Mouse (Mus musculus): ENCODE data around the gene Fgf2. TPM values are rescaled to one million over a fixed set of nuclear protein-coding genes. Genes with fewer than 3 reads are reported as not detected.

Gene Fgf2
- polyA plus RNA-seq, 1 experiment from 2014 or later: 1.5 TPM

DNA sequence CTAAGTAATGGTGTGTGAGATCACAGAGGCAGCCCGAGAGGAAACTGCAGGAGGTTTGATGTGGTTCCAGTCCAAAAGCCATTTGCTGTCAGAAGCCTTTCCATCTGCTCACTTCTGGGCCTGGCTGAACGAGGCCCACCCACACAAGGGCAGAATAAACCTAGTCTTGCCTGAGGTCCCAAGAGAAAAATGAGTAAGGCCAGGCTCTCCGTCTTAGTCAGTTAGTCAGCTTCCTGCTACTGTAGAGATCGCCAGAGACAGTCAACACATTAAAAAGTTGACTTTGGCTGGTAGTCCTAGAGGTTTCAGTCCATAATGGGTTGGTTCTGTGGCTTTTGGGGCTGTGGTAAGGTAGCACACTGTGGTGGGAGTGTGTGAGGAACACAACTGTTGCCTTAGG is 22.3 kb downstream of the Fgf2 start:
- Histone ChIP-seq H3K4me2 (ENCODE audit: low read length) (no peak overlapping the region), H3K36me3 (ENCODE audit: control insufficient read depth, insufficient read depth, low read length) (no peaks in the 10 kb centered on the region), H3K27ac (ENCODE audit: low read depth) (no peak overlapping the region), H3K4me1 (replicated peaks; ENCODE audit: control insufficient read depth, insufficient read depth, low read length) (no peaks in the 10 kb centered on the region), H3K27me3 (replicated peaks; ENCODE audit: control insufficient read depth, insufficient read depth, low read length) (no peaks in the 10 kb centered on the region), H3K4me3 (ENCODE audit: low read depth, low read length) (no peak overlapping the region), H3K9me3 (ENCODE audit: control insufficient read depth, low read length) (no peaks in the 10 kb centered on the region), H3K9ac (ENCODE audit: low read length) (no peak overlapping the region)
- ATAC-seq (replicated peaks; ENCODE audit: low FRiP score, low TSS enrichment, low read depth) (no peak), DNase-seq (ENCODE audit: low spot score) (no peak)
- 60% methylated on average over 4 of the region's 4 CpGs for WGBS

GRCm38 (mm10) chr3:37373712-37374111 is 25.6 kb downstream of the Fgf2 start:
- ATAC-seq (replicated peaks; ENCODE audit: low FRiP score, low TSS enrichment, low read depth): no peak
- peaks cover 5% of the 10 kb centered on the region; the same call in 1 of the 2 replicates for H3K4me1 ChIP-seq (replicated peaks; ENCODE audit: control insufficient read depth, insufficient read depth, low read length)
- H3K27ac ChIP-seq (ENCODE audit: low read depth): no peak overlapping the region
- no peak overlapping the region for H3K4me2 ChIP-seq (ENCODE audit: low read length)
- H3K9me3 ChIP-seq (ENCODE audit: control insufficient read depth, low read length): no peaks in the 10 kb centered on the region
- WGBS: 84% methylated on average over 11 of the region's 11 CpGs
- no peak overlapping the region for H3K4me3 ChIP-seq (ENCODE audit: low read depth, low read length)
- DNase-seq (ENCODE audit: low spot score): no peak
- no peaks in the 10 kb centered on the region for H3K36me3 ChIP-seq (ENCODE audit: control insufficient read depth, insufficient read depth, low read length)
- no peaks in the 10 kb centered on the region for H3K27me3 ChIP-seq (replicated peaks; ENCODE audit: control insufficient read depth, insufficient read depth, low read length)
- H3K9ac ChIP-seq (ENCODE audit: low read length): no peak overlapping the region

DNA sequence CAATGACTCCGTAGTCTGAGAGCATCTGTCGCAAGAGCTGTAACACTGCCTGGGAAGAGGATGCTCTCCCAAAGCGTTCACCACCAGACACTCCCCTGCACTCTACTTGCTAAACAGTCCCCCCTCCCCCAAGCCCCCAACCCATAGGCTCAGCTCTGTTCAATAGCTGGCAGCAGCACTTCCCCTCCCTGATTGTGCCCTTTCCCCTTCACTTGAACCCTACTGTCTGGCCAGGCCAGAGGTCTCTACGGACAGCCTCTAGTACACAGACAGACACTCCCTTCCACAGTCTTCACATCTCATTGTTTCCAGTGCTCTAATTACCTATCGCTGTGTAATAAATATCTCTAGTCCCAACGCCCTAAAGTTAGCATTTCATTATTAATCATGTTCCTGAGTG is 29.8 kb downstream of the Fgf2 start:
- no peak for ATAC-seq (replicated peaks; ENCODE audit: low FRiP score, low TSS enrichment, low read depth)

GRCm38 (mm10) chr3:37378412-37378811 is 30.3 kb downstream of the Fgf2 start:
- H3K9me3 ChIP-seq (ENCODE audit: control insufficient read depth, low read length): no peaks in the 10 kb centered on the region
- WGBS: 63% methylated on average over 6 of the region's 6 CpGs
- H3K4me1 ChIP-seq (replicated peaks; ENCODE audit: control insufficient read depth, insufficient read depth, low read length): peaks cover 5% of the 10 kb centered on the region; the same call in 1 of the 2 replicates
- H3K36me3 ChIP-seq (ENCODE audit: control insufficient read depth, insufficient read depth, low read length): no peaks in the 10 kb centered on the region
- no peak overlapping the region for H3K27ac ChIP-seq (ENCODE audit: low read depth)
- H3K27me3 ChIP-seq (replicated peaks; ENCODE audit: control insufficient read depth, insufficient read depth, low read length): no peaks in the 10 kb centered on the region
- no peak for ATAC-seq (replicated peaks; ENCODE audit: low FRiP score, low TSS enrichment, low read depth)
- no peak overlapping the region for H3K4me2 ChIP-seq (ENCODE audit: low read length)
- no peak overlapping the region for H3K9ac ChIP-seq (ENCODE audit: low read length)
- no peak overlapping the region for H3K4me3 ChIP-seq (ENCODE audit: low read depth, low read length)
- no peak for DNase-seq (ENCODE audit: low spot score)

More for the DNA sequence above, 29.8 kb downstream of the Fgf2 start:
- peaks cover 5% of the 10 kb centered on the region; the same call in 1 of the 2 replicates for H3K4me1 ChIP-seq (replicated peaks; ENCODE audit: control insufficient read depth, insufficient read depth, low read length)
- WGBS: 61% methylated on average over 6 of the region's 6 CpGs
- no peaks in the 10 kb centered on the region for H3K36me3 ChIP-seq (ENCODE audit: control insufficient read depth, insufficient read depth, low read length)
- no peak overlapping the region for H3K9ac ChIP-seq (ENCODE audit: low read length)
- no peaks in the 10 kb centered on the region for H3K9me3 ChIP-seq (ENCODE audit: control insufficient read depth, low read length)
- no peak for DNase-seq (ENCODE audit: low spot score)
- H3K4me2 ChIP-seq (ENCODE audit: low read length): no peak overlapping the region
- H3K4me3 ChIP-seq (ENCODE audit: low read depth, low read length): no peak overlapping the region
- H3K27me3 ChIP-seq (replicated peaks; ENCODE audit: control insufficient read depth, insufficient read depth, low read length): no peaks in the 10 kb centered on the region
- H3K27ac ChIP-seq (ENCODE audit: low read depth): no peak overlapping the region

DNA sequence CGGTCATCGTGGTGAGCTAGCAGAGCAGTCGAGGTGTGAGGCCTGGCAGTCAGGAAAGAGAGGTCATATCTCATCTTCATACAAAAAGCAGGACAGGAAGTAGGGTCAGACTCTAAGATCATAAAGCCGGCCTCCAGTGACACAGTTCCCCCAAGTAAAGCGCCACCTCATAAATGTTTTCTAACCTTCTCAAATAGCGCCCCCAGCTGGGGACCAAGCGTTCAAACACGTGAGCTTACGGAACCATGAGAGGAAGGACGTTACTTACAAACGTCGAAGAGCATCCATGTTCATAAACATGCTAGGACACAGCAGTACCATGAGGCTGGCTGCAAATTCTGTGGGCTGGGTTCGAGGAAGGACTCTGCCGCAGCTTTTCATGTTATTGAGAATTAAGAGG is 31.1 kb downstream of the Fgf2 start:
- Histone ChIP-seq H3K4me2 (ENCODE audit: low read length) (no peak overlapping the region), H3K9me3 (ENCODE audit: control insufficient read depth, low read length) (no peaks in the 10 kb centered on the region), H3K4me1 (replicated peaks; ENCODE audit: control insufficient read depth, insufficient read depth, low read length) (peaks cover 5% of the 10 kb centered on the region; the same call in 1 of the 2 replicates), H3K27me3 (replicated peaks; ENCODE audit: control insufficient read depth, insufficient read depth, low read length) (no peaks in the 10 kb centered on the region), H3K36me3 (ENCODE audit: control insufficient read depth, insufficient read depth, low read length) (no peaks in the 10 kb centered on the region), H3K27ac (ENCODE audit: low read depth) (no peak overlapping the region), H3K9ac (ENCODE audit: low read length) (no peak overlapping the region), H3K4me3 (ENCODE audit: low read depth, low read length) (no peak overlapping the region)
- WGBS: 79% methylated on average over 14 of the region's 14 CpGs
- DNase-seq (ENCODE audit: low spot score) (no peak), ATAC-seq (replicated peaks; ENCODE audit: low FRiP score, low TSS enrichment, low read depth) (no peak)

GRCm38 (mm10) chr3:37379930-37380881 is 32.1 kb downstream of the Fgf2 start:
- Histone ChIP-seq H3K4me3 (ENCODE audit: low read depth, low read length) (no peak overlapping the region), H3K4me1 (replicated peaks; ENCODE audit: control insufficient read depth, insufficient read depth, low read length) (peaks cover 5% of the 10 kb centered on the region; the same call in 1 of the 2 replicates), H3K36me3 (ENCODE audit: control insufficient read depth, insufficient read depth, low read length) (no peaks in the 10 kb centered on the region), H3K27ac (ENCODE audit: low read depth) (peak overlapping the region; percentile 7; the same call in 1 of the 2 replicates), H3K9ac (ENCODE audit: low read length) (no peak overlapping the region), H3K9me3 (ENCODE audit: control insufficient read depth, low read length) (no peaks in the 10 kb centered on the region), H3K27me3 (replicated peaks; ENCODE audit: control insufficient read depth, insufficient read depth, low read length) (no peaks in the 10 kb centered on the region), H3K4me2 (ENCODE audit: low read length) (no peak overlapping the region)
- ATAC-seq (replicated peaks; ENCODE audit: low FRiP score, low TSS enrichment, low read depth): no peak
- WGBS: 68% methylated on average over 18 of the region's 18 CpGs
- DNase-seq (ENCODE audit: low spot score): no peak

DNA sequence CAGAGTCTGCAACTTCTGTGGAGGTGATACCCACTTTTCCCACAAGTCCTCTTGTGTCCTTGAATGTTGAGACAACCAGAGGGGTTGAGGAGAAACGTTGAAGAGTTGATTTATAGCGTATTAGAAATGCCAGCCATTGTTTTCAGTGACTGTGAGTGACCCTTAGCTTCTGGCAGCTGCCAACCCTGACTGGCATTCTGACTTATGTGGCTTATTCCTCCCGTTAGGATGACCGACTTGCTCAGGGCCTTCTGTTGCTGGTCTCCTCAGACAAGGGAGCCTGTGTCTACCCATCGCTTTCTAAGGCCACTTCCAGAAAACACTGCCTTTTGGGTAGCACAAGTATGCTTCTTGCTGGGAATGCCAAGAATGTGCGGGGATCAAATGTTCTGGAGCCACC is 33.3 kb downstream of the Fgf2 start:
- Histone ChIP-seq H3K4me3 (ENCODE audit: low read depth, low read length) (no peak overlapping the region), H3K9ac (ENCODE audit: low read length) (no peak overlapping the region), H3K4me1 (replicated peaks; ENCODE audit: control insufficient read depth, insufficient read depth, low read length) (peaks cover 5% of the 10 kb centered on the region; the same call in 1 of the 2 replicates), H3K27ac (ENCODE audit: low read depth) (no peak overlapping the region), H3K36me3 (ENCODE audit: control insufficient read depth, insufficient read depth, low read length) (no peaks in the 10 kb centered on the region), H3K27me3 (replicated peaks; ENCODE audit: control insufficient read depth, insufficient read depth, low read length) (no peaks in the 10 kb centered on the region), H3K4me2 (ENCODE audit: low read length) (no peak overlapping the region), H3K9me3 (ENCODE audit: control insufficient read depth, low read length) (no peaks in the 10 kb centered on the region)
- DNase-seq (ENCODE audit: low spot score) (no peak), ATAC-seq (replicated peaks; ENCODE audit: low FRiP score, low TSS enrichment, low read depth) (no peak)
- 62% methylated on average over 6 of the region's 6 CpGs for WGBS

GRCm38 (mm10) chr3:37383096-37383765 is 35.1 kb downstream of the Fgf2 start:
- H3K27me3 ChIP-seq (replicated peaks; ENCODE audit: control insufficient read depth, insufficient read depth, low read length): no peaks in the 10 kb centered on the region
- 0 out of 2 replicates have a peak, but pooled peaks cover 2% of the 10 kb centered on the region for H3K4me1 ChIP-seq (replicated peaks; ENCODE audit: control insufficient read depth, insufficient read depth, low read length)
- no peak overlapping the region for H3K27ac ChIP-seq (ENCODE audit: low read depth)
- no peak overlapping the region for H3K9ac ChIP-seq (ENCODE audit: low read length)
- no peaks in the 10 kb centered on the region for H3K9me3 ChIP-seq (ENCODE audit: control insufficient read depth, low read length)
- ATAC-seq (replicated peaks; ENCODE audit: low FRiP score, low TSS enrichment, low read depth): no peak
- 58% methylated on average over 6 of the region's 6 CpGs for WGBS
- H3K4me2 ChIP-seq (ENCODE audit: low read length): no peak overlapping the region
- no peaks in the 10 kb centered on the region for H3K36me3 ChIP-seq (ENCODE audit: control insufficient read depth, insufficient read depth, low read length)
- DNase-seq (ENCODE audit: low spot score): no peak
- no peak overlapping the region for H3K4me3 ChIP-seq (ENCODE audit: low read depth, low read length)
